Mouse (Mus musculus) heart, postnatal 0 days (tissue): ENCODE data around the gene Phf19. TPM values are rescaled to one million over a fixed set of nuclear protein-coding genes. Genes with fewer than 3 reads are reported as not detected.

Experiments
- ATAC-seq: fragments of 200-750 bp; cut with Nextera tagmentation; 2 replicates; pipeline ENCODE4 v1.8.0; 2017; ENCODE audit warnings: low read depth, moderate number of reproducible peaks, moderate library complexity; ENCODE audit not compliant: insufficient read depth
- DNase-seq: peaks from one replicate; pipeline ENCODE4 v3.0.0-alpha.2; 2016; ENCODE audit warnings: low spot score
- H3K27ac ChIP-seq: fragments of 300-500 bp; sonication (generic); 2 replicates; pipeline ENCODE4 v1.5.1; 2014; ENCODE audit warnings: low read depth, mild to moderate bottlenecking
- H3K27me3 ChIP-seq: fragments of 300-500 bp; sonication (generic); 2 replicates; pipeline ENCODE4 v1.6.1; 2014; ENCODE audit warnings: low read length, mixed read lengths; ENCODE audit not compliant: control insufficient read depth, insufficient read depth
- H3K36me3 ChIP-seq: fragments of 300-500 bp; sonication (generic); replicated peaks from 2 replicates; pipeline ENCODE4 v1.6.1; 2014; ENCODE audit warnings: low read length, mixed read lengths; ENCODE audit not compliant: control insufficient read depth, insufficient read depth
- H3K4me1 ChIP-seq: fragments of 300-500 bp; sonication (generic); 2 replicates; pipeline ENCODE4 v1.6.1; 2014; ENCODE audit warnings: antibody characterized with exemption; ENCODE audit not compliant: control insufficient read depth, insufficient read depth
- H3K4me2 ChIP-seq: fragments of 300-500 bp; sonication (generic); 2 replicates; pipeline ENCODE4 v1.6.1; 2014; ENCODE audit warnings: low read depth, mild to moderate bottlenecking, low read length, moderate library complexity
- H3K4me3 ChIP-seq: fragments of 300-500 bp; sonication (generic); 2 replicates; pipeline ENCODE4 v1.5.1; 2014; ENCODE audit warnings: low read depth, low read length
- H3K9ac ChIP-seq: fragments of 300-500 bp; sonication (generic); replicated peaks from 2 replicates; pipeline ENCODE4 v1.6.1; 2014; ENCODE audit warnings: low read depth, low read length, mixed read lengths
- H3K9me3 ChIP-seq: fragments of 300-500 bp; sonication (generic); replicated peaks from 2 replicates; pipeline ENCODE4 v1.6.1; 2016; ENCODE audit warnings: low read length; ENCODE audit not compliant: control insufficient read depth
- CTCF ChIP-seq: IDR thresholded peaks from 2 replicates; pipeline ENCODE4 v1.5.1; 2016; ENCODE audit warnings: antibody characterized with exemption, control low read depth, low read depth
- EP300 ChIP-seq: IDR thresholded peaks from 2 replicates; pipeline ENCODE4 v1.6.1; 2016; ENCODE audit warnings: antibody characterized with exemption, low read depth
- WGBS: fragments of 180-500 bp; shearing (Covaris S2); extraction: QIAGEN DNeasy Blood & Tissue Kit; methylation state at CpG from one replicate; pipeline ENCODE4 v1.1.7; 2014; 5-methylcytosine and 5-hydroxymethylcytosine counted together
- polyA plus RNA-seq: library from polyadenylated mRNA; unstranded; fragments of >200 nt; fragmentation: Nextera tagmentation; extraction: Ambion mirVana; gene quantifications from 2 replicates; pipeline ENCODE4 v1.2.1, GENCODE M21; 2015
- total RNA-seq: library from RNA; depleted of rRNA; stranded (reverse); fragments of >200 nt; gene quantifications from 2 replicates; pipeline ENCODE4 v1.2.3, GENCODE M21; 2014; ENCODE audit warnings: low replicate concordance; rRNA removed

Gene Phf19
- total and polyA plus RNA-seq, 2 experiments from 2014 or later: 1.0 to 2.4 TPM

DNA sequence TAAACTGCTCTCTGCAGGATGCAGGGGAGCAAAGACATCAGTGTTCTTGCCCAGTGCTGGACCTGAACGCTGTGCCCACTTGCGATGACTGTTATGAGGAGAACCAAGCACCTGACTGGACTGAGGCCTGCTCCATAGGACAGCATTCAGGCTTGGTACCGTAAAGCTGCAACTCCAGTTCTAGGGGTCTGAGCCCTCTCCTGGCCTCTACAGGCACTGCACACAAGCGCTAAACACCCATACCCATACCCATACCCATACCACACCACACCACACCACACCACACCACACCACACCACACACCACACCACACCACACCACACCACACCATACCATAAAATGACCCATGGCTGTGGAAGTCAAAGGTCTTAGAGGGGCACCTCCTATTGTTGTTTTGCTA lies 58.6 kb downstream of the Phf19 start:
- Histone ChIP-seq H3K4me1 (no peaks in the 10 kb centered on the region), H3K9ac (no peak overlapping the region), H3K27ac (no peak overlapping the region), H3K4me2 (no peak overlapping the region), H3K4me3 (no peak overlapping the region), H3K9me3 (no peaks in the 10 kb centered on the region), H3K36me3 (peaks cover 88% of the 10 kb centered on the region), H3K27me3 (no peaks in the 10 kb centered on the region)
- DNase-seq (no peak), ATAC-seq (no peak)
- WGBS: 99% methylated on average over 4 of the region's 4 CpGs
- TF ChIP-seq CTCF (peak; percentile 26), EP300 (no peak)

DNA sequence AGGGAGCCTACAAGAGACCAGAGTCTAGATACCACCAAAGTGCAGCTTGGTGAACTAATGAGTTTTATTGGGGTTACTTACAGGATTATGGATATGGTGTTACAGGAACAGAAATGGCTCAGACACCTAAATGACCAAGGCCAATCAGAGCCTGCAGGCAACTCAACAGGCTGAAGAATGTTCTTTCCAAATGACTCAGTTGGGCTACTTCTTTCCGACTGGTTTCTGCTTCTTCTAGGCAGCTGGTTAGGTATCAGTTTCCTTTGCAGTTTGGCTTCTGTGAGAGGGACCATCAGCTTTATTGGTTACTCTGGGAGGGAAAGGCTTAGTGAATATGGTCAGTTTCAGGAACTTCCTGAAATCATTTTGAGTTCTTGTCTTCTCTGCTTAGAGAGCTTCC lies 66.1 kb downstream of the Phf19 start:
- no peak overlapping the region for H3K9ac ChIP-seq
- no peaks in the 10 kb centered on the region for H3K27me3 ChIP-seq
- WGBS: 93% methylated on average over 1 of the region's 1 CpGs
- TF ChIP-seq CTCF (no peak), EP300 (no peak)
- H3K36me3 ChIP-seq: peaks cover 20% of the 10 kb centered on the region
- ATAC-seq (no peak), DNase-seq (no peak)
- no peak overlapping the region for H3K27ac ChIP-seq
- H3K4me1 ChIP-seq: no peaks in the 10 kb centered on the region
- H3K4me3 ChIP-seq: no peak overlapping the region
- no peak overlapping the region for H3K4me2 ChIP-seq
- H3K9me3 ChIP-seq: no peaks in the 10 kb centered on the region

Other genes starting within 250 kb of the Phf19 start
- 29.7 and 36.1 TPM in 2 replicates for gene Gapvd1, start 158.8 kb downstream of the Phf19 start, total RNA-seq
- 34.1 and 43.4 TPM in 2 replicates for gene Gapvd1, start 158.8 kb downstream of the Phf19 start, polyA plus RNA-seq
- 160 and 175 TPM in 2 replicates for gene Hspa5, start 142.1 kb downstream of the Phf19 start, total RNA-seq
- gene Hspa5, start 142.1 kb downstream of the Phf19 start, polyA plus RNA-seq: 348 and 437 TPM in 2 replicates
- 18.6 and 31.0 TPM in 2 replicates for gene Rabepk, start 114.1 kb downstream of the Phf19 start, total RNA-seq
- gene Rabepk, start 114.1 kb downstream of the Phf19 start, polyA plus RNA-seq: 20.1 and 22.1 TPM in 2 replicates
- 73.8 and 75.8 TPM in 2 replicates for gene Fbxw2, start 87.7 kb downstream of the Phf19 start, total RNA-seq
- gene Fbxw2, start 87.7 kb downstream of the Phf19 start, polyA plus RNA-seq: 51.9 and 52.3 TPM in 2 replicates
- not detected in 2 replicates for gene Gm34653, start 81.0 kb downstream of the Phf19 start, total RNA-seq
- gene Gm34653, start 81.0 kb downstream of the Phf19 start, polyA plus RNA-seq: not detected in 2 replicates
- gene Cutal, start 39.6 kb downstream of the Phf19 start, total RNA-seq: 0.19 TPM in 1 of 2 replicates, not detected in the other
- gene Cutal, start 39.6 kb downstream of the Phf19 start, polyA plus RNA-seq: 0.25 and 0.32 TPM in 2 replicates
- gene Psmd5, start 39.1 kb downstream of the Phf19 start, total RNA-seq: 16.5 and 28.6 TPM in 2 replicates
- 37.2 and 37.9 TPM in 2 replicates for gene Psmd5, start 39.1 kb downstream of the Phf19 start, polyA plus RNA-seq
- gene Traf1, start 47.7 kb upstream of the Phf19 start, total RNA-seq: 0.23 and 0.73 TPM in 2 replicates
- gene Traf1, start 47.7 kb upstream of the Phf19 start, polyA plus RNA-seq: 1.1 TPM in 2 replicates
- gene Hc, start 147.4 kb upstream of the Phf19 start, total RNA-seq: 0.04 TPM in 1 of 2 replicates, not detected in the other
- 0.12 TPM in 1 of 2 replicates, not detected in the other for gene Hc, start 147.4 kb upstream of the Phf19 start, polyA plus RNA-seq
- 0.46 TPM in 1 of 2 replicates, not detected in the other for gene AI182371, start 187.5 kb upstream of the Phf19 start, total RNA-seq
- gene AI182371, start 187.5 kb upstream of the Phf19 start, polyA plus RNA-seq: 0.10 and 0.20 TPM in 2 replicates
- gene Cntrl, start 195.5 kb upstream of the Phf19 start, total RNA-seq: 5.8 and 17.7 TPM in 2 replicates
- 8.6 and 9.1 TPM in 2 replicates for gene Cntrl, start 195.5 kb upstream of the Phf19 start, polyA plus RNA-seq